Mouse (Mus musculus): ENCODE results near the gene Map3k11. TPM values are rescaled to one million over a fixed set of nuclear protein-coding genes. Genes with fewer than 3 reads are reported as not detected.
"Not testable (repeated sequence)": the region's sequence is repeated elsewhere in the genome, so short reads cannot be mapped to it uniquely, and the experiment has no call there.

Map3k11 gene
- polyA plus RNA-seq, 1 experiment from 2014 or later = 45.5 TPM

GRCm38 (mm10) chr19:5665465-5665864 lies 23.1 kb upstream of the Map3k11 start:
- no peak for DNase-seq (ENCODE audit: low read depth, low spot score)
- ChIA-PET POLR2A (no interaction called here), CTCF (no interaction called here)
- no peak for TF ChIP-seq CTCF (IDR thresholded peaks at IDR 0.05)
- no peak for ATAC-seq
- in situ Hi-C loops (cut with MboI; ENCODE audit: low pct_unique_long_range_greater_than_20kb) = no loop called here
- H3K27me3 ChIP-seq = no peaks in the 10 kb centered on the region

- no peak for DNase-seq (ENCODE audit: low read depth, low spot score)
- H3K27me3 ChIP-seq = no peaks in the 10 kb centered on the region
- ChIA-PET POLR2A (no interaction called here), CTCF (interaction anchor here (1.1 kb wide), 1 partner anchor 16 kb away, joined by 3 read pairs; no protein-coding TSS in a partner anchor)
- in situ Hi-C loops (cut with MboI; ENCODE audit: low pct_unique_long_range_greater_than_20kb) = no loop called here
- ATAC-seq = no peak
- no peak for TF ChIP-seq CTCF (IDR thresholded peaks at IDR 0.05)
Measured at GRCm38 (mm10) chr19:5666386-5666785, 22.2 kb upstream of the Map3k11 start.

GRCm38 (mm10) chr19:5668372-5668771 lies 20.2 kb upstream of the Map3k11 start:
- CTCF ChIA-PET = interaction anchor here (1.1 kb wide), 1 partner anchor 8 kb away, joined by 3 read pairs; no protein-coding TSS in a partner anchor
- no peaks in the 10 kb centered on the region for H3K27me3 ChIP-seq
- ATAC-seq (no peak), DNase-seq (ENCODE audit: low read depth, low spot score) (no peak)
- POLR2A ChIA-PET = interaction anchor here (0.6 kb wide), 1 partner anchor 23 kb away, joined by 3 read pairs; no protein-coding TSS in a partner anchor
- in situ Hi-C loops (cut with MboI; ENCODE audit: low pct_unique_long_range_greater_than_20kb) = no loop called here
- no peak for TF ChIP-seq CTCF (IDR thresholded peaks at IDR 0.05)

GRCm38 (mm10) chr19:5680432-5680831 lies 8.1 kb upstream of the Map3k11 start:
- ChIA-PET POLR2A (no interaction called here), CTCF (no interaction called here)
- in situ Hi-C loops (cut with MboI; ENCODE audit: low pct_unique_long_range_greater_than_20kb) = no loop called here
- H3K27me3 ChIP-seq = no peaks in the 10 kb centered on the region
- TF ChIP-seq CTCF (IDR thresholded peaks at IDR 0.05) = no peak
- DNase-seq (ENCODE audit: low read depth, low spot score) = no peak
- no peak for ATAC-seq

- ATAC-seq (no peak), DNase-seq (ENCODE audit: low read depth, low spot score) (no peak)
- ChIA-PET CTCF (no interaction called here), POLR2A (no interaction called here)
- H3K27me3 ChIP-seq = no peaks in the 10 kb centered on the region
- no peak for TF ChIP-seq CTCF (IDR thresholded peaks at IDR 0.05)
- in situ Hi-C loops (cut with MboI; ENCODE audit: low pct_unique_long_range_greater_than_20kb) = no loop called here
Measured at GRCm38 (mm10) chr19:5684236-5684635, 4.3 kb upstream of the Map3k11 start.

- CTCF ChIA-PET = no interaction called here
- in situ Hi-C loops (cut with MboI; ENCODE audit: low pct_unique_long_range_greater_than_20kb) = no loop called here
- ATAC-seq (no peak), DNase-seq (ENCODE audit: low read depth, low spot score) (no peak)
- TF ChIP-seq CTCF (IDR thresholded peaks at IDR 0.05) = no peak
- POLR2A ChIA-PET = no interaction called here
- H3K27me3 ChIP-seq = no peaks in the 10 kb centered on the region
Measured at GRCm38 (mm10) chr19:5684985-5685384, 3.6 kb upstream of the Map3k11 start.

GRCm38 (mm10) chr19:5685431-5685830 lies 3.1 kb upstream of the Map3k11 start:
- no peak for TF ChIP-seq CTCF (IDR thresholded peaks at IDR 0.05)
- no peaks in the 10 kb centered on the region for H3K27me3 ChIP-seq
- DNase-seq (ENCODE audit: low read depth, low spot score) (no peak), ATAC-seq (no peak)
- ChIA-PET POLR2A (no interaction called here), CTCF (no interaction called here)
- in situ Hi-C loops (cut with MboI; ENCODE audit: low pct_unique_long_range_greater_than_20kb) = no loop called here

- ATAC-seq = no peak
- TF ChIP-seq CTCF (IDR thresholded peaks at IDR 0.05) = no peak
- ChIA-PET POLR2A (no interaction called here), CTCF (no interaction called here)
- H3K27me3 ChIP-seq = no peaks in the 10 kb centered on the region
- in situ Hi-C loops (cut with MboI; ENCODE audit: low pct_unique_long_range_greater_than_20kb) = no loop called here
- DNase-seq (ENCODE audit: low read depth, low spot score) = no peak
Measured at GRCm38 (mm10) chr19:5685861-5686260, 2.7 kb upstream of the Map3k11 start.

GRCm38 (mm10) chr19:5686437-5686836 lies 2.1 kb upstream of the Map3k11 start:
- TF ChIP-seq CTCF (IDR thresholded peaks at IDR 0.05) = no peak
- POLR2A ChIA-PET = no interaction called here
- no peak for DNase-seq (ENCODE audit: low read depth, low spot score)
- no peak for ATAC-seq
- in situ Hi-C loops (cut with MboI; ENCODE audit: low pct_unique_long_range_greater_than_20kb) = no loop called here
- no peaks in the 10 kb centered on the region for H3K27me3 ChIP-seq
- CTCF ChIA-PET = no interaction called here

GRCm38 (mm10) chr19:5686954-5687353 lies 1.6 kb upstream of the Map3k11 start:
- POLR2A ChIA-PET; DNase-seq (ENCODE audit: low read depth, low spot score); ATAC-seq; in situ Hi-C loops (cut with MboI; ENCODE audit: low pct_unique_long_range_greater_than_20kb); H3K27me3 ChIP-seq: not testable (repeated sequence)
- CTCF ChIA-PET = interaction anchor here (0.7 kb wide), 2 partner anchors 8 to 16 kb away, joined by 3 read pairs; no protein-coding TSS in a partner anchor

- DNase-seq (ENCODE audit: low read depth, low spot score) = no peak
- ChIA-PET POLR2A (no interaction called here), CTCF (no interaction called here)
- no peak for TF ChIP-seq CTCF (IDR thresholded peaks at IDR 0.05)
- in situ Hi-C loops (cut with MboI; ENCODE audit: low pct_unique_long_range_greater_than_20kb) = no loop called here
- ATAC-seq = no peak
- H3K27me3 ChIP-seq = no peaks in the 10 kb centered on the region
Measured at GRCm38 (mm10) chr19:5687738-5688137, 804 bp upstream of the Map3k11 start.

- ChIA-PET POLR2A (interaction anchor here (0.7 to 1.8 kb wide), 11 partner anchors 9 to 498 kb away, joined by 3 to 5 read pairs (median 3); partner anchors contain the start of genes Rela and Sipa1), CTCF (interaction anchor here (0.9 to 2.5 kb wide), 4 partner anchors 22 to 121 kb away, joined by 3 to 10 read pairs (median 6); partner anchors contain the start of gene Ap5b1)
- ATAC-seq (no peak), DNase-seq (ENCODE audit: low read depth, low spot score) (peak; percentile 12)
- no peaks in the 10 kb centered on the region for H3K27me3 ChIP-seq
- in situ Hi-C loops (cut with MboI; ENCODE audit: low pct_unique_long_range_greater_than_20kb) = no loop called here
- TF ChIP-seq CTCF (IDR thresholded peaks at IDR 0.05) = no peak
Measured at GRCm38 (mm10) chr19:5689088-5689428, 516 bp downstream of the Map3k11 start.

Measured in Patski (cell line).